Mouse (Mus musculus) heart, embryonic 10.5 days (tissue): ENCODE measurements around the gene Gm4491. TPM values are rescaled to one million over a fixed set of nuclear protein-coding genes. Genes with fewer than 3 reads are reported as not detected.

Experiments
- DNase-seq: peaks from one replicate; pipeline ENCODE4 v3.0.0-alpha.2; 2017; ENCODE audit warnings: low spot score
- H3K27ac ChIP-seq: fragments of 300-500 bp; sonication (generic); 2 replicates; pipeline ENCODE4 v1.5.1; 2016; ENCODE audit warnings: mild to moderate bottlenecking
- H3K27me3 ChIP-seq: fragments of 300-500 bp; sonication (generic); 2 replicates; pipeline ENCODE4 v1.6.1; 2016; ENCODE audit warnings: mild to moderate bottlenecking; ENCODE audit not compliant: poor library complexity, insufficient read depth, severe bottlenecking
- H3K36me3 ChIP-seq: fragments of 300-500 bp; sonication (generic); 2 replicates; pipeline ENCODE4 v1.6.1; 2016; ENCODE audit warnings: mild to moderate bottlenecking, moderate library complexity
- H3K4me1 ChIP-seq: fragments of 300-500 bp; sonication (generic); 2 replicates; pipeline ENCODE4 v1.6.1; 2016; ENCODE audit warnings: mild to moderate bottlenecking
- H3K4me3 ChIP-seq: fragments of 300-500 bp; sonication (generic); 2 replicates; pipeline ENCODE4 v1.5.1; 2016; ENCODE audit warnings: mild to moderate bottlenecking, moderate library complexity
- H3K9me3 ChIP-seq: fragments of 300-500 bp; sonication (generic); 2 replicates; pipeline ENCODE4 v1.6.1; 2016; ENCODE audit warnings: mild to moderate bottlenecking, moderate library complexity
- polyA plus RNA-seq: library from polyadenylated mRNA; unstranded; fragments of >200 nt; fragmentation: Nextera tagmentation; extraction: Ambion mirVana; gene quantifications from 2 replicates; pipeline ENCODE4 v1.2.1, GENCODE M21; 2016

Gm4491 gene
- polyA plus RNA-seq, 1 experiment from 2014 or later = not detected

GRCm38 (mm10) chr14:57066053-57066452 lies 49.6 kb downstream of the Gm4491 start:
- Histone ChIP-seq H3K4me3 (no peak overlapping the region), H3K27ac (no peak overlapping the region), H3K4me1 (no peaks in the 10 kb centered on the region), H3K36me3 (no peaks in the 10 kb centered on the region), H3K27me3 (no peaks in the 10 kb centered on the region; the same call in 1 of the 2 replicates), H3K9me3 (no peaks in the 10 kb centered on the region)
- DNase-seq = no peak

Other genes with a start within 250 kb of the Gm4491 start
- gene Zmym2, start 229.2 kb downstream of the Gm4491 start, polyA plus RNA-seq = 36.6 and 44.4 TPM in 2 replicates
- gene Gja3, start 57.8 kb downstream of the Gm4491 start, polyA plus RNA-seq = 2.5 and 4.0 TPM in 2 replicates
- gene Gjb2, start 11.2 kb downstream of the Gm4491 start, polyA plus RNA-seq = 1.0 and 4.0 TPM in 2 replicates
- gene Gjb6, start 17.7 kb upstream of the Gm4491 start, polyA plus RNA-seq = 0.15 and 0.89 TPM in 2 replicates